Mouse (Mus musculus) intestine, embryonic 16.5 days (tissue): ENCODE measurements around the gene Ints4. TPM values are rescaled to one million over a fixed set of nuclear protein-coding genes. Genes with fewer than 3 reads are reported as not detected.

Source experiments
- ATAC-seq: fragments of 200-750 bp; cut with Nextera tagmentation; 2 replicates; pipeline ENCODE4 v1.8.0; 2017; ENCODE audit warnings: moderate TSS enrichment, moderate library complexity
- H3K27ac ChIP-seq: fragments of 300-500 bp; sonication (generic); 2 replicates; pipeline ENCODE4 v1.5.1; 2014; ENCODE audit warnings: mild to moderate bottlenecking, low read length
- H3K27me3 ChIP-seq: fragments of 300-500 bp; sonication (generic); replicated peaks from 2 replicates; pipeline ENCODE4 v1.6.1; 2014; ENCODE audit warnings: low read length, control low read depth, mixed read lengths; ENCODE audit not compliant: control insufficient read depth, insufficient read depth
- H3K36me3 ChIP-seq: fragments of 300-500 bp; sonication (generic); 2 replicates; pipeline ENCODE4 v1.6.1; 2014; ENCODE audit warnings: low read length, control low read depth; ENCODE audit not compliant: control insufficient read depth, insufficient read depth
- H3K4me1 ChIP-seq: fragments of 300-500 bp; sonication (generic); 2 replicates; pipeline ENCODE4 v1.6.1; 2014; ENCODE audit warnings: low read length, control low read depth, mixed read lengths; ENCODE audit not compliant: control insufficient read depth, insufficient read depth
- H3K4me2 ChIP-seq: fragments of 300-500 bp; sonication (generic); 2 replicates; pipeline ENCODE4 v1.6.1; 2014; ENCODE audit warnings: low read depth, low read length, control low read depth
- H3K4me3 ChIP-seq: fragments of 300-500 bp; sonication (generic); 2 replicates; pipeline ENCODE4 v1.5.1; 2014; ENCODE audit warnings: mild to moderate bottlenecking, low read length
- H3K9ac ChIP-seq: fragments of 300-500 bp; sonication (generic); 2 replicates; pipeline ENCODE4 v1.6.1; 2014; ENCODE audit warnings: low read depth, low read length
- H3K9me3 ChIP-seq: fragments of 300-500 bp; sonication (generic); 2 replicates; pipeline ENCODE4 v1.6.1; 2016; ENCODE audit warnings: low read length, control low read depth; ENCODE audit not compliant: control insufficient read depth
- WGBS: fragments of 180-500 bp; shearing (Covaris S2); extraction: QIAGEN DNeasy Blood & Tissue Kit; methylation state at CpG from one replicate; pipeline ENCODE4 v1.1.7; 2014; 5-methylcytosine and 5-hydroxymethylcytosine counted together
- polyA plus RNA-seq: library from polyadenylated mRNA; unstranded; fragments of >200 nt; fragmentation: Nextera tagmentation; extraction: Ambion mirVana; gene quantifications from 2 replicates; pipeline ENCODE4 v1.2.1, GENCODE M21; 2015

Gene Ints4
- polyA plus RNA-seq, 1 experiment from 2014 or later, result 38.7 TPM

GRCm38 (mm10) chr7:97500555-97501209 lies 19.9 kb downstream of the Ints4 start:
- no peak overlapping the region for H3K4me3 ChIP-seq
- no peaks in the 10 kb centered on the region for H3K36me3 ChIP-seq
- no peak overlapping the region for H3K4me2 ChIP-seq
- no peak overlapping the region for H3K27ac ChIP-seq
- no peak overlapping the region for H3K9ac ChIP-seq
- WGBS, result 73% methylated on average over 5 of the region's 5 CpGs
- H3K9me3 ChIP-seq, result no peaks in the 10 kb centered on the region
- no peak for ATAC-seq
- H3K27me3 ChIP-seq, result no peaks in the 10 kb centered on the region
- no peaks in the 10 kb centered on the region for H3K4me1 ChIP-seq

GRCm38 (mm10) chr7:97514786-97515185 lies 34.0 kb downstream of the Ints4 start:
- Histone ChIP-seq H3K4me3 (no peak overlapping the region), H3K4me1 (no peaks in the 10 kb centered on the region), H3K36me3 (0 out of 2 replicates have a peak, but pooled peaks cover 3% of the 10 kb centered on the region), H3K9ac (no peak overlapping the region), H3K9me3 (no peaks in the 10 kb centered on the region), H3K27me3 (no peaks in the 10 kb centered on the region), H3K27ac (no peak overlapping the region), H3K4me2 (no peak overlapping the region)
- WGBS, result 87% methylated on average over 1 of the region's 1 CpGs
- no peak for ATAC-seq

GRCm38 (mm10) chr7:97519935-97520334 lies 39.2 kb downstream of the Ints4 start:
- 0 out of 2 replicates have a peak, but pooled peaks cover 3% of the 10 kb centered on the region for H3K36me3 ChIP-seq
- no peak for ATAC-seq

GRCm38 (mm10) chr7:97535531-97535930 lies 54.8 kb downstream of the Ints4 start:
- Histone ChIP-seq H3K4me1 (no peaks in the 10 kb centered on the region), H3K27ac (no peak overlapping the region), H3K4me3 (no peak overlapping the region), H3K36me3 (peaks cover 23% of the 10 kb centered on the region), H3K4me2 (no peak overlapping the region), H3K27me3 (no peaks in the 10 kb centered on the region), H3K9ac (no peak overlapping the region), H3K9me3 (no peaks in the 10 kb centered on the region)
- no peak for ATAC-seq
- 85% methylated on average over 5 of the region's 5 CpGs for WGBS

More at GRCm38 (mm10) chr7:97519935-97520334, 39.2 kb downstream of the Ints4 start:
- Histone ChIP-seq H3K27me3 (no peaks in the 10 kb centered on the region), H3K9ac (no peak overlapping the region), H3K4me1 (no peaks in the 10 kb centered on the region), H3K9me3 (no peaks in the 10 kb centered on the region), H3K4me3 (no peak overlapping the region), H3K27ac (no peak overlapping the region), H3K4me2 (no peak overlapping the region)
- WGBS, result 90% methylated on average over 2 of the region's 2 CpGs

GRCm38 (mm10) chr7:97536571-97536970 lies 55.8 kb downstream of the Ints4 start:
- Histone ChIP-seq H3K27ac (no peak overlapping the region), H3K36me3 (peaks cover 18% of the 10 kb centered on the region), H3K4me3 (no peak overlapping the region), H3K9me3 (no peaks in the 10 kb centered on the region), H3K9ac (no peak overlapping the region), H3K4me2 (no peak overlapping the region), H3K4me1 (no peaks in the 10 kb centered on the region), H3K27me3 (no peaks in the 10 kb centered on the region)
- WGBS, result 90% methylated on average over 5 of the region's 5 CpGs
- ATAC-seq, result no peak

GRCm38 (mm10) chr7:97546462-97546861 lies 65.7 kb downstream of the Ints4 start:
- Histone ChIP-seq H3K9me3 (no peaks in the 10 kb centered on the region), H3K4me3 (no peak overlapping the region), H3K36me3 (peaks cover 8% of the 10 kb centered on the region), H3K27ac (no peak overlapping the region), H3K27me3 (no peaks in the 10 kb centered on the region), H3K4me1 (no peaks in the 10 kb centered on the region), H3K9ac (no peak overlapping the region), H3K4me2 (no peak overlapping the region)
- WGBS, result 80% methylated on average over 2 of the region's 2 CpGs
- no peak for ATAC-seq

- Histone ChIP-seq H3K4me2 (no peak overlapping the region), H3K9ac (no peak overlapping the region), H3K27ac (no peak overlapping the region), H3K27me3 (no peaks in the 10 kb centered on the region), H3K4me3 (no peak overlapping the region), H3K36me3 (no peaks in the 10 kb centered on the region), H3K9me3 (no peaks in the 10 kb centered on the region), H3K4me1 (no peaks in the 10 kb centered on the region)
- ATAC-seq, result no peak
- WGBS, result 91% methylated on average over 10 of the region's 10 CpGs
Measured at GRCm38 (mm10) chr7:97549301-97549700, 68.5 kb downstream of the Ints4 start.

- no peaks in the 10 kb centered on the region for H3K9me3 ChIP-seq
- H3K4me2 ChIP-seq, result no peak overlapping the region
- H3K27me3 ChIP-seq, result no peaks in the 10 kb centered on the region
- no peak for ATAC-seq
- H3K9ac ChIP-seq, result no peak overlapping the region
- 91% methylated on average over 9 of the region's 9 CpGs for WGBS
- no peak overlapping the region for H3K4me3 ChIP-seq
- H3K27ac ChIP-seq, result no peak overlapping the region
- no peaks in the 10 kb centered on the region for H3K36me3 ChIP-seq
- no peaks in the 10 kb centered on the region for H3K4me1 ChIP-seq
Measured at GRCm38 (mm10) chr7:97550673-97551072, 69.9 kb downstream of the Ints4 start.

GRCm38 (mm10) chr7:97563576-97563975 lies 82.8 kb downstream of the Ints4 start:
- Histone ChIP-seq H3K27ac (no peak overlapping the region), H3K4me3 (no peak overlapping the region), H3K9me3 (no peaks in the 10 kb centered on the region), H3K27me3 (no peaks in the 10 kb centered on the region), H3K4me2 (no peak overlapping the region), H3K36me3 (no peaks in the 10 kb centered on the region), H3K9ac (no peak overlapping the region), H3K4me1 (no peaks in the 10 kb centered on the region)
- 82% methylated on average over 2 of the region's 2 CpGs for WGBS
- no peak for ATAC-seq

GRCm38 (mm10) chr7:97569372-97569771 lies 88.6 kb downstream of the Ints4 start:
- Histone ChIP-seq H3K27ac (no peak overlapping the region), H3K4me2 (no peak overlapping the region), H3K36me3 (no peaks in the 10 kb centered on the region), H3K27me3 (no peaks in the 10 kb centered on the region), H3K9ac (no peak overlapping the region), H3K4me1 (no peaks in the 10 kb centered on the region), H3K4me3 (no peak overlapping the region), H3K9me3 (no peaks in the 10 kb centered on the region)
- ATAC-seq, result no peak
- WGBS, result 79% methylated on average over 4 of the region's 4 CpGs
